Mouse (Mus musculus): Measurements from ENCODE around the gene Slc10a7.

GRCm38 (mm10) chr8:78728240-78728639 is 219.1 kb downstream of the Slc10a7 start:
- TF ChIP-seq POLR2A (IDR thresholded peaks at IDR 0.05; ENCODE audit: borderline replicate concordance, control insufficient read depth, low read depth, low read length) (no peak), CTCF (IDR thresholded peaks at IDR 0.05; ENCODE audit: control insufficient read depth, insufficient read depth, low read length) (no peak)
